Mouse (Mus musculus): ENCODE measurements around the gene Cldnd2. TPM values are rescaled to one million over a fixed set of nuclear protein-coding genes. Genes with fewer than 3 reads are reported as not detected.

Gene Cldnd2
- polyA plus RNA-seq, 2 experiments = not detected

- no peak for TF ChIP-seq POLR2A (IDR thresholded peaks at IDR 0.05; ENCODE audit: borderline replicate concordance, extremely low read depth, insufficient read depth, insufficient read length)
- DNase-seq (ENCODE audit: low spot score) = no peak
Measured at GRCm38 (mm10) chr7:43423991-43424625, 16.5 kb upstream of the Cldnd2 start.

DNA sequence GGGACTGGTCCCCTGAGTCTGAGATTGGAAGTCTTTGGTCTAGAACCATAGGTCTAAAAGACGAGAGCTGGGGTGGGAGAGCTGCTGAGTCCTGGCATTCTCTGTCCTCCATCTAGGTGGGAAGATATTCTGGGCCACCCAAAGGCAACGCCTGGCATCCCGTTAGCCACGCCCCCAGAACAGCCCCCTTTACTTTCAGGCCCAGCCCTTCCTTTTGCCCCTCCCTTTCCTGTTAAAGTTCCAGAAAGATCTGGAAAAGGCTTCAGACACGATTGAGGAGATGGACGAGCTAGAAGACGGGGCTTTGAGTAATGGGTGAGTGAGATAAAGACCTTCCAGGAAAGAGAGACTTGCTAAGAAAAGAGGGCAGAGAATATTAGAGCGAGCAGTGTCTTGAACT lies 13.2 kb upstream of the Cldnd2 start, which contains the start of gene Lim2:
TSS of gene Lim2 (plus strand) at position 265 of the 400 bp plus-strand sequence.
- Histone ChIP-seq H3K4me2 (replicated peaks; ENCODE audit: low read depth, low read length, severe bottlenecking) (no peak within 1 kb of the TSS), H3K4me1 (ENCODE audit: control insufficient read depth, insufficient read depth, low read length) (no peaks in the 10 kb centered on the region), H3K9ac (ENCODE audit: low read depth, low read length, severe bottlenecking) (no peak within 1 kb of the TSS), H3K36me3 (ENCODE audit: control insufficient read depth, insufficient read depth, low read length) (no peaks in the 10 kb centered on the region), H3K4me3 (replicated peaks; ENCODE audit: low read length) (no peak within 1 kb of the TSS), H3K27ac (replicated peaks; ENCODE audit: low read depth, low read length) (no peak within 1 kb of the TSS), H3K9me3 (ENCODE audit: control insufficient read depth, low read length) (no peaks in the 10 kb centered on the region), H3K27me3 (ENCODE audit: control insufficient read depth, insufficient read depth, low read length) (no peaks in the 10 kb centered on the region)
- no peak for DNase-seq (ENCODE audit: low spot score)
- no peak for TF ChIP-seq POLR2A (IDR thresholded peaks at IDR 0.05; ENCODE audit: borderline replicate concordance, extremely low read depth, insufficient read depth, insufficient read length)
- no peak for ATAC-seq (ENCODE audit: low FRiP score, low read depth)
- WGBS = 88% methylated on average over 8 of the region's 8 CpGs

More at GRCm38 (mm10) chr7:43423991-43424625, 16.5 kb upstream of the Cldnd2 start:
- ATAC-seq (ENCODE audit: low FRiP score, low read depth) = no peak
- Histone ChIP-seq H3K27me3 (ENCODE audit: control insufficient read depth, insufficient read depth, low read length) (no peaks in the 10 kb centered on the region), H3K9me3 (ENCODE audit: control insufficient read depth, low read length) (no peaks in the 10 kb centered on the region), H3K27ac (replicated peaks; ENCODE audit: low read depth, low read length) (no peak overlapping the region), H3K4me3 (replicated peaks; ENCODE audit: low read length) (no peak overlapping the region), H3K4me1 (ENCODE audit: control insufficient read depth, insufficient read depth, low read length) (no peaks in the 10 kb centered on the region), H3K36me3 (ENCODE audit: control insufficient read depth, insufficient read depth, low read length) (no peaks in the 10 kb centered on the region), H3K9ac (ENCODE audit: low read depth, low read length, severe bottlenecking) (no peak overlapping the region), H3K4me2 (replicated peaks; ENCODE audit: low read depth, low read length, severe bottlenecking) (no peak overlapping the region)
- WGBS = 55% methylated on average over 3 of the region's 3 CpGs

GRCm38 (mm10) chr7:43429500-43429899 lies 11.1 kb upstream of the Cldnd2 start:
- H3K9ac ChIP-seq (ENCODE audit: low read depth, low read length, severe bottlenecking) = no peak overlapping the region
- no peaks in the 10 kb centered on the region for H3K4me1 ChIP-seq (ENCODE audit: control insufficient read depth, insufficient read depth, low read length)
- H3K27me3 ChIP-seq (ENCODE audit: control insufficient read depth, insufficient read depth, low read length) = no peaks in the 10 kb centered on the region
- DNase-seq (ENCODE audit: low spot score) (no peak), ATAC-seq (ENCODE audit: low FRiP score, low read depth) (no peak)
- H3K4me2 ChIP-seq (replicated peaks; ENCODE audit: low read depth, low read length, severe bottlenecking) = no peak overlapping the region
- WGBS = 56% methylated on average over 4 of the region's 4 CpGs
- H3K36me3 ChIP-seq (ENCODE audit: control insufficient read depth, insufficient read depth, low read length) = no peaks in the 10 kb centered on the region
- no peaks in the 10 kb centered on the region for H3K9me3 ChIP-seq (ENCODE audit: control insufficient read depth, low read length)
- H3K4me3 ChIP-seq (replicated peaks; ENCODE audit: low read length) = no peak overlapping the region
- no peak overlapping the region for H3K27ac ChIP-seq (replicated peaks; ENCODE audit: low read depth, low read length)
- TF ChIP-seq POLR2A (IDR thresholded peaks at IDR 0.05; ENCODE audit: borderline replicate concordance, extremely low read depth, insufficient read depth, insufficient read length) = no peak

DNA sequence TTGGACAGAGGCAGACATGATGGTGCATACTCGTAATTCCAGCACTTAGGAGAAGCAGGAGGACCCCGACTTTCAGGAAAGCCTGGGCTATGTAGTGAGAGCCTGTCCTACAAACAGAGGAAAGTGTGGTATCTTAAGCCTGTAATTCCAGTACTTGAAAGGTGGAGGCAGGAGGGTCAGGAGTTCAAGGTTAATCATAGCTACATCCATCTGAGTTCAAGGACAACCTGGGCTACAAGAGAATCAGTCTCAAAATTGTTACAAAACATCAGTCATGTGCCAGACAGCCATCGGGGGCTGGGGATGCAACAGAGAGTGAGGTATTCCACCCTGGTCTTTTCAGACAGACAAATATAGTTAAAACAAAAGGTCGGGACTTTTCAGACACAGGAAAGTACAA lies 7.7 kb upstream of the Cldnd2 start:
- H3K36me3 ChIP-seq (ENCODE audit: control insufficient read depth, insufficient read depth, low read length) = no peaks in the 10 kb centered on the region
- no peaks in the 10 kb centered on the region for H3K9me3 ChIP-seq (ENCODE audit: control insufficient read depth, low read length)
- no peak overlapping the region for H3K9ac ChIP-seq (ENCODE audit: low read depth, low read length, severe bottlenecking)
- H3K27ac ChIP-seq (replicated peaks; ENCODE audit: low read depth, low read length) = no peak overlapping the region
- no peak overlapping the region for H3K4me2 ChIP-seq (replicated peaks; ENCODE audit: low read depth, low read length, severe bottlenecking)
- no peaks in the 10 kb centered on the region for H3K4me1 ChIP-seq (ENCODE audit: control insufficient read depth, insufficient read depth, low read length)
- TF ChIP-seq POLR2A (IDR thresholded peaks at IDR 0.05; ENCODE audit: borderline replicate concordance, extremely low read depth, insufficient read depth, insufficient read length) = no peak
- no peaks in the 10 kb centered on the region for H3K27me3 ChIP-seq (ENCODE audit: control insufficient read depth, insufficient read depth, low read length)
- no peak for ATAC-seq (ENCODE audit: low FRiP score, low read depth)
- H3K4me3 ChIP-seq (replicated peaks; ENCODE audit: low read length) = no peak overlapping the region
- WGBS = 73% methylated on average over 4 of the region's 4 CpGs
- DNase-seq (ENCODE audit: low spot score) = no peak

- WGBS = 83% methylated on average over 5 of the region's 5 CpGs
- no peak for TF ChIP-seq POLR2A (IDR thresholded peaks at IDR 0.05; ENCODE audit: borderline replicate concordance, extremely low read depth, insufficient read depth, insufficient read length)
- H3K4me2 ChIP-seq (replicated peaks; ENCODE audit: low read depth, low read length, severe bottlenecking) = no peak overlapping the region
- H3K36me3 ChIP-seq (ENCODE audit: control insufficient read depth, insufficient read depth, low read length) = no peaks in the 10 kb centered on the region
- H3K27me3 ChIP-seq (ENCODE audit: control insufficient read depth, insufficient read depth, low read length) = no peaks in the 10 kb centered on the region
- H3K27ac ChIP-seq (replicated peaks; ENCODE audit: low read depth, low read length) = no peak overlapping the region
- no peak overlapping the region for H3K4me3 ChIP-seq (replicated peaks; ENCODE audit: low read length)
- ATAC-seq (ENCODE audit: low FRiP score, low read depth) (no peak), DNase-seq (ENCODE audit: low spot score) (no peak)
- no peaks in the 10 kb centered on the region for H3K4me1 ChIP-seq (ENCODE audit: control insufficient read depth, insufficient read depth, low read length)
- no peak overlapping the region for H3K9ac ChIP-seq (ENCODE audit: low read depth, low read length, severe bottlenecking)
- no peaks in the 10 kb centered on the region for H3K9me3 ChIP-seq (ENCODE audit: control insufficient read depth, low read length)
Measured at GRCm38 (mm10) chr7:43434676-43435075, 5.9 kb upstream of the Cldnd2 start.

Measured in limb, embryonic 14.5 days (tissue).